Mouse (Mus musculus) stomach, embryonic 15.5 days (tissue): ENCODE measurements around the gene Igdcc3. TPM values are rescaled to one million over a fixed set of nuclear protein-coding genes. Genes with fewer than 3 reads are reported as not detected.

Experiments used
- ATAC-seq: fragments of 200-750 bp; cut with Nextera tagmentation; 2 replicates; pipeline ENCODE4 v1.8.0; 2017; ENCODE audit warnings: low read depth, moderate number of reproducible peaks, moderate TSS enrichment; ENCODE audit not compliant: insufficient read depth, low FRiP score
- H3K27ac ChIP-seq: fragments of 300-500 bp; sonication (generic); 2 replicates; pipeline ENCODE4 v1.5.1; 2015; ENCODE audit warnings: mild to moderate bottlenecking, inconsistent platforms
- H3K27me3 ChIP-seq: fragments of 300-500 bp; sonication (generic); replicated peaks from 2 replicates; pipeline ENCODE4 v1.6.1; 2015; ENCODE audit warnings: inconsistent platforms
- H3K36me3 ChIP-seq: fragments of 300-500 bp; sonication (generic); 2 replicates; pipeline ENCODE4 v1.6.1; 2015; ENCODE audit warnings: inconsistent platforms
- H3K4me1 ChIP-seq: fragments of 300-500 bp; sonication (generic); 2 replicates; pipeline ENCODE4 v1.6.1; 2015; ENCODE audit warnings: inconsistent platforms
- H3K4me2 ChIP-seq: fragments of 300-500 bp; sonication (generic); 2 replicates; pipeline ENCODE4 v1.6.1; 2015; ENCODE audit warnings: mild to moderate bottlenecking, inconsistent platforms
- H3K4me3 ChIP-seq: fragments of 300-500 bp; sonication (generic); replicated peaks from 2 replicates; pipeline ENCODE4 v1.5.1; 2015; ENCODE audit warnings: inconsistent platforms
- H3K9ac ChIP-seq: fragments of 300-500 bp; sonication (generic); 2 replicates; pipeline ENCODE4 v1.6.1; 2015; ENCODE audit warnings: inconsistent platforms
- H3K9me3 ChIP-seq: fragments of 300-500 bp; sonication (generic); 2 replicates; pipeline ENCODE4 v1.6.1; 2016; ENCODE audit warnings: inconsistent platforms
- WGBS: fragments of 180-500 bp; shearing (Covaris S2); methylation state at CpG from one replicate; pipeline ENCODE4 v1.1.7; 2015; 5-methylcytosine and 5-hydroxymethylcytosine counted together
- polyA plus RNA-seq: library from polyadenylated mRNA; unstranded; fragments of >200 nt; fragmentation: Nextera tagmentation; extraction: Ambion mirVana; gene quantifications from 2 replicates; pipeline ENCODE4 v1.2.1, GENCODE M21; 2015

The Igdcc3 gene
- polyA plus RNA-seq, 1 experiment from 2014 or later: 1.5 TPM

GRCm38 (mm10) chr9:65161881-65162280 is 20.9 kb downstream of the Igdcc3 start:
- peaks cover 33% of the 10 kb centered on the region for H3K27me3 ChIP-seq
- 38% methylated on average over 8 of the region's 8 CpGs for WGBS
- H3K36me3 ChIP-seq: no peaks in the 10 kb centered on the region
- no peak for ATAC-seq
- H3K4me2 ChIP-seq: no peak overlapping the region
- no peak overlapping the region for H3K9ac ChIP-seq
- H3K4me3 ChIP-seq: no peak overlapping the region
- H3K27ac ChIP-seq: no peak overlapping the region
- H3K4me1 ChIP-seq: peaks cover 15% of the 10 kb centered on the region
- no peaks in the 10 kb centered on the region for H3K9me3 ChIP-seq

- ATAC-seq: peak; percentile 63; the same call in 1 of the 2 replicates
- Histone ChIP-seq H3K36me3 (no peaks in the 10 kb centered on the region), H3K9me3 (no peaks in the 10 kb centered on the region), H3K4me3 (peak overlapping the region; percentile 42), H3K4me2 (peak overlapping the region; percentile 92), H3K27me3 (peaks cover 33% of the 10 kb centered on the region), H3K9ac (peak overlapping the region; percentile 20; the same call in 1 of the 2 replicates), H3K27ac (no peak overlapping the region), H3K4me1 (peaks cover 15% of the 10 kb centered on the region)
- WGBS: 2% methylated on average over 67 of the region's 69 CpGs
Measured at GRCm38 (mm10) chr9:65162711-65163639, 22.0 kb downstream of the Igdcc3 start.

- H3K27me3 ChIP-seq: peaks cover 33% of the 10 kb centered on the region
- H3K4me2 ChIP-seq: no peak overlapping the region
- H3K27ac ChIP-seq: no peak overlapping the region
- H3K9me3 ChIP-seq: no peaks in the 10 kb centered on the region
- peaks cover 15% of the 10 kb centered on the region for H3K4me1 ChIP-seq
- no peak for ATAC-seq
- H3K36me3 ChIP-seq: no peaks in the 10 kb centered on the region
- WGBS: 19% methylated on average over 1 of the region's 1 CpGs
- H3K4me3 ChIP-seq: no peak overlapping the region
- no peak overlapping the region for H3K9ac ChIP-seq
Measured at GRCm38 (mm10) chr9:65164870-65165269, 23.9 kb downstream of the Igdcc3 start.

GRCm38 (mm10) chr9:65166386-65166785 is 25.4 kb downstream of the Igdcc3 start:
- H3K27ac ChIP-seq: no peak overlapping the region
- no peak for ATAC-seq
- no peaks in the 10 kb centered on the region for H3K36me3 ChIP-seq
- 47% methylated on average over 9 of the region's 9 CpGs for WGBS
- H3K4me3 ChIP-seq: no peak overlapping the region
- peaks cover 15% of the 10 kb centered on the region for H3K4me1 ChIP-seq
- H3K9ac ChIP-seq: no peak overlapping the region
- no peaks in the 10 kb centered on the region for H3K9me3 ChIP-seq
- peaks cover 28% of the 10 kb centered on the region for H3K27me3 ChIP-seq
- no peak overlapping the region for H3K4me2 ChIP-seq

GRCm38 (mm10) chr9:65168534-65168933 is 27.5 kb downstream of the Igdcc3 start:
- no peak for ATAC-seq
- Histone ChIP-seq H3K4me3 (no peak overlapping the region), H3K9ac (no peak overlapping the region), H3K27me3 (peaks cover 8% of the 10 kb centered on the region; the same call in 1 of the 2 replicates), H3K4me2 (no peak overlapping the region), H3K9me3 (no peaks in the 10 kb centered on the region), H3K4me1 (peaks cover under 1% of the 10 kb centered on the region; the same call in 1 of the 2 replicates), H3K36me3 (no peaks in the 10 kb centered on the region), H3K27ac (no peak overlapping the region)
- 53% methylated on average over 6 of the region's 6 CpGs for WGBS

GRCm38 (mm10) chr9:65168952-65169351 is 28.0 kb downstream of the Igdcc3 start:
- Histone ChIP-seq H3K9me3 (no peaks in the 10 kb centered on the region), H3K36me3 (no peaks in the 10 kb centered on the region), H3K27ac (no peak overlapping the region), H3K9ac (no peak overlapping the region), H3K4me1 (no peaks in the 10 kb centered on the region), H3K4me2 (no peak overlapping the region), H3K4me3 (no peak overlapping the region), H3K27me3 (0 out of 2 replicates have a peak, but pooled peaks cover 4% of the 10 kb centered on the region)
- no peak for ATAC-seq
- 43% methylated on average over 4 of the region's 4 CpGs for WGBS

GRCm38 (mm10) chr9:65172654-65173053 is 31.7 kb downstream of the Igdcc3 start:
- Histone ChIP-seq H3K36me3 (no peaks in the 10 kb centered on the region), H3K27me3 (no peaks in the 10 kb centered on the region), H3K4me2 (no peak overlapping the region), H3K4me1 (peaks cover 8% of the 10 kb centered on the region), H3K27ac (no peak overlapping the region), H3K9ac (no peak overlapping the region), H3K9me3 (no peaks in the 10 kb centered on the region), H3K4me3 (no peak overlapping the region)
- ATAC-seq: no peak
- 46% methylated on average over 9 of the region's 9 CpGs for WGBS

- peak overlapping the region; percentile 21; the same call in 1 of the 2 replicates for H3K27ac ChIP-seq
- ATAC-seq: no peak
Measured at GRCm38 (mm10) chr9:65175234-65175938, 34.4 kb downstream of the Igdcc3 start.

GRCm38 (mm10) chr9:65175939-65176871 is 35.2 kb downstream of the Igdcc3 start:
- Histone ChIP-seq H3K9me3 (no peaks in the 10 kb centered on the region), H3K27me3 (no peaks in the 10 kb centered on the region; the same call in 1 of the 2 replicates), H3K4me1 (peaks cover 36% of the 10 kb centered on the region), H3K27ac (peak overlapping the region; percentile 21; the same call in 1 of the 2 replicates), H3K36me3 (no peaks in the 10 kb centered on the region), H3K4me2 (no peak overlapping the region), H3K4me3 (no peak overlapping the region), H3K9ac (no peak overlapping the region)
- 39% methylated on average over 9 of the region's 9 CpGs for WGBS
- ATAC-seq: no peak

More at GRCm38 (mm10) chr9:65175234-65175938, 34.4 kb downstream of the Igdcc3 start:
- Histone ChIP-seq H3K4me2 (no peak overlapping the region), H3K4me1 (peaks cover 30% of the 10 kb centered on the region), H3K36me3 (no peaks in the 10 kb centered on the region), H3K9me3 (no peaks in the 10 kb centered on the region), H3K27me3 (no peaks in the 10 kb centered on the region; the same call in 1 of the 2 replicates), H3K9ac (no peak overlapping the region), H3K4me3 (no peak overlapping the region)
- 50% methylated on average over 5 of the region's 5 CpGs for WGBS

- peaks cover 36% of the 10 kb centered on the region for H3K4me1 ChIP-seq
- ATAC-seq: no peak
- no peak overlapping the region for H3K27ac ChIP-seq
- H3K9me3 ChIP-seq: no peaks in the 10 kb centered on the region
- no peaks in the 10 kb centered on the region for H3K36me3 ChIP-seq
- H3K4me2 ChIP-seq: no peak overlapping the region
- no peaks in the 10 kb centered on the region; the same call in 1 of the 2 replicates for H3K27me3 ChIP-seq
- H3K9ac ChIP-seq: no peak overlapping the region
- no peak overlapping the region for H3K4me3 ChIP-seq
- 83% methylated on average over 3 of the region's 3 CpGs for WGBS
Measured at GRCm38 (mm10) chr9:65177497-65177896, 36.5 kb downstream of the Igdcc3 start.

GRCm38 (mm10) chr9:65177912-65178311 is 36.9 kb downstream of the Igdcc3 start:
- no peaks in the 10 kb centered on the region for H3K36me3 ChIP-seq
- ATAC-seq: no peak
- H3K27me3 ChIP-seq: no peaks in the 10 kb centered on the region; the same call in 1 of the 2 replicates
- no peak overlapping the region for H3K4me2 ChIP-seq
- no peak overlapping the region for H3K9ac ChIP-seq
- no peaks in the 10 kb centered on the region for H3K9me3 ChIP-seq
- no peak overlapping the region for H3K27ac ChIP-seq
- 64% methylated on average over 10 of the region's 10 CpGs for WGBS
- H3K4me1 ChIP-seq: peaks cover 36% of the 10 kb centered on the region
- H3K4me3 ChIP-seq: no peak overlapping the region
